Mouse (Mus musculus): ENCODE data around the gene Zc3h12d.

Gene Zc3h12d

GRCm38 (mm10) chr10:7832171-7832676 is at the start of gene Zc3h12d:
Gene Zc3h12d (plus strand): TSS chr10:7832470.
- in situ Hi-C loops (cut with MseI, MboI): no loop called here

- in situ Hi-C loops (cut with MseI, MboI): no loop called here
Measured at GRCm38 (mm10) chr10:7787319-7787718, 45.0 kb upstream of the Zc3h12d start.

GRCm38 (mm10) chr10:7792254-7792750 is 40.0 kb upstream of the Zc3h12d start:
- in situ Hi-C loops (cut with MseI, MboI): no loop called here

GRCm38 (mm10) chr10:7792751-7793385 is 39.4 kb upstream of the Zc3h12d start, which contains the start of the genes Ginm1 and Ppil4:
Gene Ginm1 (minus strand): TSS chr10:7792824.
Gene Ppil4 (plus strand): TSS chr10:7792891.
- in situ Hi-C loops (cut with MseI, MboI): no loop called here

GRCm38 (mm10) chr10:7801258-7801657 is 31.0 kb upstream of the Zc3h12d start:
- in situ Hi-C loops (cut with MseI, MboI): no loop called here

- in situ Hi-C loops (cut with MseI, MboI): no loop called here
Measured at GRCm38 (mm10) chr10:7802519-7803140, 29.6 kb upstream of the Zc3h12d start.

- in situ Hi-C loops (cut with MseI, MboI): no loop called here
Measured at GRCm38 (mm10) chr10:7809937-7810336, 22.3 kb upstream of the Zc3h12d start.

- in situ Hi-C loops (cut with MseI, MboI): no loop called here
Measured at GRCm38 (mm10) chr10:7816476-7816875, 15.8 kb upstream of the Zc3h12d start.

GRCm38 (mm10) chr10:7818676-7819075 is 13.6 kb upstream of the Zc3h12d start:
- in situ Hi-C loops (cut with MseI, MboI): no loop called here

GRCm38 (mm10) chr10:7819156-7819555 is 13.1 kb upstream of the Zc3h12d start:
- in situ Hi-C loops (cut with MseI, MboI): no loop called here

- in situ Hi-C loops (cut with MseI, MboI): no loop called here
Measured at GRCm38 (mm10) chr10:7819603-7820002, 12.7 kb upstream of the Zc3h12d start.

GRCm38 (mm10) chr10:7820171-7820570 is 12.1 kb upstream of the Zc3h12d start:
- in situ Hi-C loops (cut with MseI, MboI): no loop called here

- in situ Hi-C loops (cut with MseI, MboI): no loop called here
Measured at GRCm38 (mm10) chr10:7821981-7822380, 10.3 kb upstream of the Zc3h12d start.

GRCm38 (mm10) chr10:7824663-7825280 is 7.5 kb upstream of the Zc3h12d start:
- in situ Hi-C loops (cut with MseI, MboI): no loop called here

GRCm38 (mm10) chr10:7825281-7825665 is 7.0 kb upstream of the Zc3h12d start:
- in situ Hi-C loops (cut with MseI, MboI): no loop called here

GRCm38 (mm10) chr10:7826106-7826505 is 6.2 kb upstream of the Zc3h12d start:
- in situ Hi-C loops (cut with MseI, MboI): no loop called here

GRCm38 (mm10) chr10:7833377-7834165 is 1.3 kb downstream of the Zc3h12d start:
- in situ Hi-C loops (cut with MseI, MboI): no loop called here

GRCm38 (mm10) chr10:7834671-7835225 is 2.5 kb downstream of the Zc3h12d start:
- in situ Hi-C loops (cut with MseI, MboI): no loop called here

GRCm38 (mm10) chr10:7836902-7837301 is 4.6 kb downstream of the Zc3h12d start:
- in situ Hi-C loops (cut with MseI, MboI): no loop called here

- in situ Hi-C loops (cut with MseI, MboI): no loop called here
Measured at GRCm38 (mm10) chr10:7837446-7837845, 5.2 kb downstream of the Zc3h12d start.

GRCm38 (mm10) chr10:7838036-7838435 is 5.8 kb downstream of the Zc3h12d start:
- in situ Hi-C loops (cut with MseI, MboI): no loop called here
